Mouse (Mus musculus): ENCODE data around the gene Steap1. TPM values are rescaled to one million over a fixed set of nuclear protein-coding genes. Genes with fewer than 3 reads are reported as not detected.

The Steap1 gene
- polyA plus RNA-seq, 1 experiment from 2014 or later, result 5.7 TPM

DNA sequence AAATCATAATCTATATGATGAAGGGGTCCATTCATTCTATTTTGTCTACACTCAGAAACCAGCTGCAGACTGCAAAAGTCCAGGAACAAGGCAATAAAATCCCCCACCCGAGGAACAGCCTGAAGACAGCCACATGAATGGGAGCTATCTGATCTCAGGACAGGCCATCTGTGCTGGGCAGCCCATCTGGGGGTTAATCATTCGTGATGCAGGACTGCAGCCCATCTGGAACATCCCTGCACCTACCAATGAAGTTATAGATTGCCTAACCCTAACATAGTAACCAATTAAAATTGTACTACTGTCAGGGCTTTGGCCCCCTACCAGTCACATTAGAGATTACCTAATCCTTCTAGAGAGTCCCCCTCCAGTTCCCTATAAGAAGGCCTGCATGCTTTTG is 44.1 kb downstream of the Steap1 start:
- 28% methylated on average over 2 of the region's 2 CpGs for WGBS

DNA sequence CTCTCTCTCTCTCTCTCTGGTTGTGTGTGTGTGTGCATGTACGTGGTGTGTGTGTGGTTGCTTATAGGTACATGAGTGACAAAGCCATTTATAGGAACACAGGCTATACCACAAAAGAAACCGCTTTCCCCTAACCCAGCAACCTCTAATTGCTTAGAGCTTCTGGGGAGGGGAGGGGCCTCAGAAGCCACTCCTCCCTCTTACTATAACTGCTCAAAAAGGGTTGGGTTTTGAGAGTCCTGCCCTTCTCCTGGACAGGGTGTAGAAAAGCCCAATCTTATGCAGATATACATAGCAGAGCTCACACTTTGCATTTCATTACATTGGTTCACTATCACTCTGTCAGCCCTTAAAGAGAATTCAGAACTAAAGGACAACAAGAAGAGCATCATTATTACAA is 48.7 kb downstream of the Steap1 start:
- no peaks in the 10 kb centered on the region for H3K4me1 ChIP-seq (replicated peaks)
- H3K27ac ChIP-seq, result no peak overlapping the region
- no peaks in the 10 kb centered on the region for H3K9me3 ChIP-seq
- no peak overlapping the region for H3K9ac ChIP-seq
- H3K27me3 ChIP-seq (replicated peaks), result no peaks in the 10 kb centered on the region
- 80% methylated on average over 2 of the region's 2 CpGs for WGBS
- H3K4me2 ChIP-seq (replicated peaks), result no peak overlapping the region
- ATAC-seq, result no peak
- no peaks in the 10 kb centered on the region for H3K36me3 ChIP-seq
- no peak overlapping the region for H3K4me3 ChIP-seq (replicated peaks)

More for the DNA sequence above, 44.1 kb downstream of the Steap1 start:
- Histone ChIP-seq H3K4me1 (replicated peaks) (0 out of 2 replicates have a peak, but pooled peaks cover 5% of the 10 kb centered on the region), H3K4me3 (replicated peaks) (no peak overlapping the region), H3K9ac (no peak overlapping the region), H3K27me3 (replicated peaks) (no peaks in the 10 kb centered on the region), H3K36me3 (no peaks in the 10 kb centered on the region), H3K9me3 (no peaks in the 10 kb centered on the region), H3K27ac (no peak overlapping the region), H3K4me2 (replicated peaks) (no peak overlapping the region)
- ATAC-seq, result no peak

DNA sequence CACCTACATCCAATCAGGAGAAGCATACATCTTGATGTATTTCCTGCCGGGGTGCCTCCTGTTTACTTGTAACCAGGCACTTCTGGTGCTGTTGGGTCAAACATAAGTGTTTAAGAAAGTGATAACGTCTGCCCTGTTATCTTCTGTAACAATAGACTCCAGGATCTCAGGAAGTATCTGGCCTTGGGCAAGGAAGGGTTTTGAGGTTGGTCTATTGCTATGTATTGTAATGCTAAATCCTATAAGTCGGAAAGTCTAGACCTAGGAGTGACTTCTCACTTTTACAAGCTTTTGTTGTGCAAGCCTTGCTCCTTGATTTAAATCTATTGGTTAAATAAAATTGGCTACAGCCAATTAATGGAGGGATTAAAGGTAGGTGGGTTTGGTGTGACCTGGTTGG is 50.3 kb downstream of the Steap1 start:
- ATAC-seq, result no peak
- Histone ChIP-seq H3K36me3 (no peaks in the 10 kb centered on the region), H3K27ac (no peak overlapping the region), H3K9ac (no peak overlapping the region), H3K4me2 (replicated peaks) (no peak overlapping the region), H3K4me3 (replicated peaks) (no peak overlapping the region), H3K4me1 (replicated peaks) (no peaks in the 10 kb centered on the region), H3K27me3 (replicated peaks) (no peaks in the 10 kb centered on the region), H3K9me3 (no peaks in the 10 kb centered on the region)
- 54% methylated on average over 3 of the region's 3 CpGs for WGBS

DNA sequence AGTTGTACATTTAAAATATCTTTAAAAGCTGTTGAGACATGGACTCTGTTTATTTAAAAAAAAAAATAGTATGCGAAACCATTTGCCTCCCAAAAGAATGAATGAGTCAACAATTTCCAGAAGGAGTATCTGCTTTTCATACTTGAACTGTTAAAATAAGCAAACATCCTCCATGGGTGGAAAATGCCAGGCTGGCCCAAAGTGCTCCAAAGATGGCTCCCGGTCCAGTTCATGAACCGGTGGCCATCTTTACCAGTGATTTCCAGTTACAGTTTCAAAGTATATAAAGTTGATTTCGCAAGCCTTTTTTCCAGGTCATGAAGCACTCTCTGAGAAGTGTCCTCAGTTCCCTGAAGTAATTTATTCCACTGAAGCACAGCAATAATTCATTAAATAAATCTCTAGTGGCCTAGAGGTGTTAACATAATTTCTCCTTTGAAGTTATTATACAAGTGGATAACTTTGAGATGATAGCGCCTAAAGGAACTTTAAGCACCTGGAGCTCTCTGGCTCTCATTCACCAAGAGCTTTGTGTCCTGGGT is 53.7 kb downstream of the Steap1 start:
- ATAC-seq, result no peak
- WGBS, result 89% methylated on average over 5 of the region's 5 CpGs
- H3K27me3 ChIP-seq (replicated peaks), result no peaks in the 10 kb centered on the region
- H3K27ac ChIP-seq, result no peak overlapping the region
- no peak overlapping the region for H3K4me3 ChIP-seq (replicated peaks)
- H3K4me1 ChIP-seq (replicated peaks), result 0 out of 2 replicates have a peak, but pooled peaks cover 2% of the 10 kb centered on the region
- no peak overlapping the region for H3K9ac ChIP-seq
- H3K9me3 ChIP-seq, result no peaks in the 10 kb centered on the region
- no peak overlapping the region for H3K4me2 ChIP-seq (replicated peaks)
- H3K36me3 ChIP-seq, result no peaks in the 10 kb centered on the region

DNA sequence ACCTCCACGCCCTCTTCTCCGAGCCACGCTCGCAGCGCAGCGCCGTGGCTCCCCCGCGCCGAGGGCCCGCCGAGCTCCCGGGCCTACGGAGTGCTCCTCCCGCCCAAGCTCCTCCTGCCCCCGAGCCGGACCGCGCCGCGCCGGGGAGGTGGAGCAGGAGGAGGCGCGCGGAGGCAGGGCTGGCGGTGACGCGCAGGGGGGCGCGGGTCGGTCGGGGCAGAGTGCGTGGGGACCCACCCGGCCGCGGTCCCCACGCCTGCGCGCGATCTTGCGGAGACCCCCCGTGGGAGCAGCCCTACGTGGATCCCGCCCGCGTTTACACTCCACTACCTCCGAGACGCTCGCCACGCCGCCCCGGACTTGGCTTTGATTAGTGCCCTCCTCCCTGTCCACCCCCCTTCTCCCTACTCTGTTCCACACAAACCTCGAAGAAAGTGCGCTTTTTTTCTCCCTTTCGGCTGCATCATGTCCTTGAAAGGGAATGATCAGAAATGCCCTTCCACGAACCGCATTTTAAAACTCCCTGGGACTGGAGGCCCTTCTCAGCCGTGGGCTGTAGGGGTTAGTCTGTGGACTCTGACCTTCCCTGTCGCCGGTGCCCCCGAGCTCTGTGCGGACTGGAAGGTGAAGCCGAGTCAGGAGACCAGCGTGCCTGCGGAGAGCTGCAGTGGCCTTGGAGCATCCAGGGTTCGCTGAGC is 55.0 kb downstream of the Steap1 start, which contains the start of gene Steap2:
Gene Steap2, minus strand, starts transcription at position 623 of the 698 bp plus-strand sequence.
- Histone ChIP-seq H3K27me3 (replicated peaks) (no peaks in the 10 kb centered on the region), H3K36me3 (no peaks in the 10 kb centered on the region), H3K9ac (peak within 1 kb of the TSS; percentile 80), H3K4me3 (replicated peaks) (peak within 1 kb of the TSS; percentile 86), H3K4me1 (replicated peaks) (0 out of 2 replicates have a peak, but pooled peaks cover 2% of the 10 kb centered on the region), H3K9me3 (no peaks in the 10 kb centered on the region), H3K27ac (peak within 1 kb of the TSS; percentile 65), H3K4me2 (replicated peaks) (peak within 1 kb of the TSS; percentile 84)
- 1% methylated on average over 66 of the region's 66 CpGs for WGBS
- peak; percentile 96 for ATAC-seq

DNA sequence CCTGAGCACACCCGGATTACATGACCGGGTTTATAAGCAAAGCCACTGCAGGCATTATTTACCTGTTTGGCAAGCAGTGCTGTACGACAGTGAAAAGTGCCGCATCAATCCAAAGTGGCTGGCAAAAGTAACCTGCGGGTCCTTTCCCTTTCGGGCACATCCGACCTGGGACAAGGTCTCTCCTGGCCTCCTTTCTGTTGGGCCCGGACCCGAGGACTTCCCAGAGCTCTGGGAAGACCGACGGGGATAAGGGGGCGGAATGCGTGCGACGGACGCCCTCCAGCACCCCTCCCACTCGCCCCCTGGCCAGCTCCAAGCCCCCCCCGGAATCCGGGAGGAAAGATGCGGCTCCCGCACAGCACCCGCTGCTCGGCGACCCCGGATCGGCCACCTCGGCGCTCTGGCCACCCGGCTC is 55.6 kb downstream of the Steap1 start:
- ATAC-seq, result peak; percentile 69
- no peaks in the 10 kb centered on the region for H3K36me3 ChIP-seq
- no peaks in the 10 kb centered on the region for H3K27me3 ChIP-seq (replicated peaks)
- H3K4me1 ChIP-seq (replicated peaks), result 0 out of 2 replicates have a peak, but pooled peaks cover 2% of the 10 kb centered on the region
- H3K4me3 ChIP-seq (replicated peaks), result peak overlapping the region; percentile 86
- H3K4me2 ChIP-seq (replicated peaks), result peak overlapping the region; percentile 84
- H3K27ac ChIP-seq, result no peak overlapping the region
- H3K9ac ChIP-seq, result peak overlapping the region; percentile 80
- H3K9me3 ChIP-seq, result no peaks in the 10 kb centered on the region
- under 1% methylated on average over 29 of the region's 29 CpGs for WGBS

DNA sequence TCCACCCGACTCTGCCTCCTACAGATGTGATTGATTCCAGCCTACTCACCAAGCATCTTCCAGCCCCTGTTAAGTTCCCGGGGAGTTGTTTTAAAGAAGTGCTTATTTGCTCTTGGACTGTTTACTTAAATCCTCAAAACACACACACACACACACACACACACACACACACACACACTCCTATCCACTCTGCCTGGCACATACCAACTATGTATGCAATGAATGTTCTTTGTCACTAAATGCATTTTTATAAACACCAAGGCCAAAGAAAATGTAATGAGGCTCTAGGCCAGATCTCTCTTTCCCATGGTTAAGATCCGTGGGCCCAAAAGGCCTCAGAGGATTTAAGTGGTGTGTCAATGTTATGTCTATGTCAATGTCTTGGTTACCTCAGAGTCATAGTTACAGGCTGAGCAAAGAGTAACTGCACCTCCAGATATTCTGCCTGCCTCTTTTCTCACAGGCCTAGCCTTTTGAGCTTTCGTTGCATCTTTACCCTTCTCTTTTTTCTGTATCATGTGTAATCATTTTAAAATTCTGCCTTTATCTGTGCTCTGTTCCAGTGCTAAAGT is 56.9 kb downstream of the Steap1 start:
- H3K9me3 ChIP-seq, result no peaks in the 10 kb centered on the region
- peak overlapping the region; percentile 22; the same call in 1 of the 2 replicates for H3K4me2 ChIP-seq (replicated peaks)

DNA sequence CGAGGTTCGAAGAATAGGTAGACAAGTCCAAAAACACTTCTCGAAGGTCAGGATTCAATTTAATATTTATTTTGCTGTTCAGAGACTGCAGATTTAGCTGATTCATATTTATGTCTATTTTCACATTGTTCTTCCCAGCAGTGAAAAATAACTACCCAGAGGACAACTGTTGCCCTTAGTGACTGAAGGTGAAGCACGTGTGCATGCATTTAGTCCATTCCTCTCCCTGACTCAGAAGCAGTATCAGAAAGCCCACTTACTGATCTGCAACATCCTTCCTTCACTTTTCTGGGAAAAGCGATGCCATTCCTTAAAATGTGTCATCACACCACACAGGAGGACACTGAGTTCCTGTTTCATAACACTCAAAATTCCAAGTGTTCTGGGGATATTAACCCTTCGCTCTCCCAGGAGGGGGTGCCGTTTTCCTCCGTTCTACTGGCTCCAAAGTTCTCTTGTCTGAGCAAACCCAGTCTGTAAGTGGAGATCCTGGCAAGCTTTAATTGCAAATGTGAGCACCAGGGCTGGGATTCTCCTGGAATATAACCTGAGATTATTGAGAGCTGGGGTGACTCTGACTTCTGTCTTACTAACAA is 60.1 kb downstream of the Steap1 start:
- Histone ChIP-seq H3K27me3 (replicated peaks) (no peaks in the 10 kb centered on the region), H3K4me1 (replicated peaks) (0 out of 2 replicates have a peak, but pooled peaks cover 2% of the 10 kb centered on the region), H3K9me3 (no peaks in the 10 kb centered on the region), H3K27ac (no peak overlapping the region), H3K36me3 (no peaks in the 10 kb centered on the region), H3K4me2 (replicated peaks) (no peak overlapping the region), H3K4me3 (replicated peaks) (no peak overlapping the region), H3K9ac (no peak overlapping the region)
- ATAC-seq, result no peak
- WGBS, result 57% methylated on average over 8 of the region's 8 CpGs

More for the DNA sequence above, 56.9 kb downstream of the Steap1 start:
- 24% methylated on average over 4 of the region's 4 CpGs for WGBS
- Histone ChIP-seq H3K27me3 (replicated peaks) (no peaks in the 10 kb centered on the region), H3K4me3 (replicated peaks) (no peak overlapping the region), H3K9ac (no peak overlapping the region), H3K27ac (no peak overlapping the region), H3K36me3 (no peaks in the 10 kb centered on the region), H3K4me1 (replicated peaks) (0 out of 2 replicates have a peak, but pooled peaks cover 2% of the 10 kb centered on the region)
- ATAC-seq, result no peak

DNA sequence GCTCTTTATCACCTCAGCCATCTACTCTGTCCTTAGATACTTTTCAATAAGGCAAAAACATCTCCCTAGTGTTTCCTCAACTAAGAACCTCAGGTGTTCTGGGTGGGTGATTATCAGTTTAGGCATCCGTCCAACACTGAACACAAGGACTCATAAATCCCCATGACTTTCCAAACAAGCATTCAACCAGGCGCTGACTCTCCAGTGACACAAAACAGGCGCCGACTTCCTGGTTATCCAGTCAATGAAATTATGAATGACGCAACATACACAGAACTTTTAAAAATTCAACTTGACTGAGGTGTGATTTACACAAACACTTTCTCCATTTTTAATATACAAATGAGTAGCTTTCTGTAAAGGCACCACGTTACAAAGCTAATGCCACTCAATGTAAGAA is 60.9 kb downstream of the Steap1 start:
- no peaks in the 10 kb centered on the region for H3K36me3 ChIP-seq
- no peak for ATAC-seq
- H3K27ac ChIP-seq, result no peak overlapping the region
- H3K4me3 ChIP-seq (replicated peaks), result no peak overlapping the region
- H3K9ac ChIP-seq, result no peak overlapping the region
- no peaks in the 10 kb centered on the region for H3K9me3 ChIP-seq
- H3K27me3 ChIP-seq (replicated peaks), result no peaks in the 10 kb centered on the region
- no peak overlapping the region for H3K4me2 ChIP-seq (replicated peaks)
- 36% methylated on average over 6 of the region's 6 CpGs for WGBS
- H3K4me1 ChIP-seq (replicated peaks), result 0 out of 2 replicates have a peak, but pooled peaks cover 2% of the 10 kb centered on the region

DNA sequence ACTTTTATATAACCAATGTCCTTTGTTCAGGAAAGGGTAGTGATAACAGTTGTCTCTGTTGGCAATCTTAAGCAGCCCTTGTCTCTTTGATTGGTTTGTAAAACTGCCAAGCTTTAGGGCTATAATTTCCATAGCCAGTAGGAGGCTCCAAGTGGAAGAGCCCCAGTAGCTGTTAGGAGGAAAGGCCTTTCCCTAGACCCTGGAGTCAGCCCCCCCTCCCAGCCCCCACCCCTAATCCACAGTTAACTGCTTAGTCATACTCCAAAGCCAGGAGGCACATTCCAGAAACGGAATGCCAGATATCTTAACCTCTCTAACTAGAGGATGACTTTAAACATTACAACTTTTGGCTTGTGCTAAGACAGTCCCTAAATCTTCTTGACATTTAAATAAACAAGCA is 62.2 kb downstream of the Steap1 start:
- Histone ChIP-seq H3K4me3 (replicated peaks) (no peak overlapping the region), H3K4me1 (replicated peaks) (no peaks in the 10 kb centered on the region), H3K9me3 (no peaks in the 10 kb centered on the region), H3K9ac (no peak overlapping the region), H3K27ac (no peak overlapping the region), H3K4me2 (replicated peaks) (no peak overlapping the region), H3K36me3 (no peaks in the 10 kb centered on the region), H3K27me3 (replicated peaks) (no peaks in the 10 kb centered on the region)
- WGBS, result 10% methylated on average over 1 of the region's 1 CpGs
- peak; percentile 31; the same call in 1 of the 2 replicates for ATAC-seq

Data from intestine, embryonic 15.5 days (tissue).